Mouse (Mus musculus) liver, postnatal 0 days (tissue): Measurements from ENCODE around the gene Sycp2.
"Not testable (repeated sequence)": the region's sequence is repeated elsewhere in the genome, so short reads cannot be mapped to it uniquely, and the experiment has no call there.

Source experiments
- CTCF ChIP-seq: sonication (generic); IDR thresholded peaks from 2 replicates; pipeline ENCODE4 v1.5.1; 2016; ENCODE audit warnings: antibody characterized with exemption, low read depth
- EP300 ChIP-seq: IDR thresholded peaks from 2 replicates; pipeline ENCODE4 v1.6.1; 2016; ENCODE audit warnings: antibody characterized with exemption, low read depth, mild to moderate bottlenecking

DNA sequence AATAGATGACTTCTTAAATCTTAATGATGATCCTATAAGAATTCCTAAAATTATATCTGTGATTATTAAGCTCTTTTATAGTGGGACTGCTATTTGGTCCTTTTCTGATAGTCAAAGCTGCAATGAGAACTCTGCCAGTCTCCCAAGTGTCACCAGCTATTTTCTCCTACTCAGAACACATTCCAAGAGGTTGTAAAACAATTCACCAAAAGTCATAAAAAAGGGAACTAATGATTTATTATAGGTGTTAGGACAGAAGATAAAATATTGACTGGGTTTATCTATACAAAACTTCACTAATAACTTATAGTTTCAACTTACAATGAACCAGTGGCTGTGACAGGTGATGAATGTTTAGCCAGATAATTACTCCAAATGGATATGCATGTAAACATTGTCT lies 65.4 kb downstream of the Sycp2 start:
- TF ChIP-seq EP300, CTCF: not testable (repeated sequence)
